Mouse (Mus musculus) hindbrain, embryonic 14.5 days (tissue): ENCODE measurements around the gene Atl2. TPM values are rescaled to one million over a fixed set of nuclear protein-coding genes. Genes with fewer than 3 reads are reported as not detected.

Source experiments
- ATAC-seq: fragments of 200-750 bp; cut with Nextera tagmentation; 2 replicates; pipeline ENCODE4 v1.8.0; 2017; ENCODE audit warnings: moderate number of reproducible peaks, mild to moderate bottlenecking, moderate TSS enrichment, moderate library complexity; ENCODE audit not compliant: low FRiP score
- DNase-seq: peaks from one replicate; pipeline ENCODE4 v3.0.0-alpha.2; 2015; ENCODE audit warnings: low spot score
- H3K27ac ChIP-seq: fragments of 300-500 bp; sonication (generic); 2 replicates; pipeline ENCODE4 v1.5.1; 2014; ENCODE audit warnings: mild to moderate bottlenecking, moderate library complexity
- H3K27me3 ChIP-seq: fragments of 300-500 bp; sonication (generic); 2 replicates; pipeline ENCODE4 v1.6.1; 2014; ENCODE audit warnings: mild to moderate bottlenecking, low read length, mixed read lengths; ENCODE audit not compliant: control insufficient read depth, insufficient read depth
- H3K36me3 ChIP-seq: fragments of 300-500 bp; sonication (generic); replicated peaks from 2 replicates; pipeline ENCODE4 v1.6.1; 2014; ENCODE audit not compliant: control insufficient read depth, insufficient read depth
- H3K4me1 ChIP-seq: fragments of 300-500 bp; sonication (generic); replicated peaks from 2 replicates; pipeline ENCODE4 v1.6.1; 2014; ENCODE audit warnings: antibody characterized with exemption, low read length, mixed read lengths; ENCODE audit not compliant: control insufficient read depth, insufficient read depth
- H3K4me2 ChIP-seq: fragments of 300-500 bp; sonication (generic); replicated peaks from 2 replicates; pipeline ENCODE4 v1.6.1; 2014; ENCODE audit warnings: mild to moderate bottlenecking, moderate library complexity
- H3K4me3 ChIP-seq: fragments of 300-500 bp; sonication (generic); replicated peaks from 2 replicates; pipeline ENCODE4 v1.5.1; 2014; ENCODE audit warnings: mild to moderate bottlenecking, low read length
- H3K9ac ChIP-seq: fragments of 300-500 bp; sonication (generic); 2 replicates; pipeline ENCODE4 v1.6.1; 2014
- H3K9me3 ChIP-seq: fragments of 300-500 bp; sonication (generic); 2 replicates; pipeline ENCODE4 v1.6.1; 2016; ENCODE audit warnings: low read length; ENCODE audit not compliant: control insufficient read depth
- WGBS: fragments of 180-500 bp; shearing (Covaris S2); extraction: QIAGEN DNeasy Blood & Tissue Kit; methylation state at CpG from one replicate; pipeline ENCODE4 v1.1.7; 2014; 5-methylcytosine and 5-hydroxymethylcytosine counted together
- polyA plus RNA-seq: library from polyadenylated mRNA; unstranded; fragments of >200 nt; fragmentation: Nextera tagmentation; extraction: Ambion mirVana; gene quantifications from 2 replicates; pipeline ENCODE4 v1.2.1, GENCODE M21; 2014

Atl2 gene
- polyA plus RNA-seq, 1 experiment from 2014 or later = 39.4 TPM

DNA sequence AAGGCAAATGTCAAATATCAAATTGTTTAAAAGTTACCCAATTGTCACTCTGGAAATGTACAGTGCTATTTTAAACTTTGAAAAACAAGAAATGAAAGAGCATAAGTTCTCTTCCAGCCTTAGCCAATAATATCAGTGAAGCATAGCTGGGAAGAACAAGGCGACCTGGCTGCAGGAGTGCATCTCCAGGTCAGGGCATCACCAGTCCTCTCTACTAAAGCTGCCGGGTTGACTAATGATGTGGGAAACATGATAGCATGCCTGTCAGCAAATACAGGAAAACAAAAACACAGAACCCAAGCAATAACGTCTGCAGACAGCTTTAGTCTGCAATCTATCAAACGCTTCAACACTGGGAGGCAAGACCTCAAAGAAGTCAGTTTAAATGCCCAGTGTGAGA, 12.7 kb downstream of the Atl2 start:
- DNase-seq = no peak
- H3K36me3 ChIP-seq = no peaks in the 10 kb centered on the region
- no peak overlapping the region for H3K4me3 ChIP-seq
- H3K4me1 ChIP-seq = no peaks in the 10 kb centered on the region; the same call in 1 of the 2 replicates
- H3K27ac ChIP-seq = no peak overlapping the region
- 35% methylated on average over 4 of the region's 4 CpGs for WGBS
- H3K4me2 ChIP-seq = no peak overlapping the region
- H3K9ac ChIP-seq = no peak overlapping the region
- no peaks in the 10 kb centered on the region for H3K9me3 ChIP-seq
- no peaks in the 10 kb centered on the region for H3K27me3 ChIP-seq
- ATAC-seq = no peak

DNA sequence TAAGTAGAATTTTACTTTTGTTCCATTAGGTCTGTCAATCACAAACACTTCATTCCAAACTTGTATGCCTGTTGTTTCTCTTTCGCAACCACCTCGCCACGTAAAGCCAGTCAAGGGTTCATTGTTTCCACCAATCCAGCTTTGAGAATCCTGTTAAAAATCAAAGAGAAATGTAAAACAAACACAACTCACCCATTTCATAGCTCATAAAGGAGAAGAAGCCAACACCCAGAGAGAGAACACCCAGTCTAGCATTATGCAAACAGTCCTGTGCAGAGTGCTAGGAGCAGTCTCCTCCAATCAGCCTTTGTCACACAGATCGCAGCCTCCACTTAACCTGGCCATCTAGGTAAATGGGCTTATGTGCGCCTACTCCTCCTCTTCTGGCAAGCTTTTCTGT, 30.9 kb downstream of the Atl2 start:
- no peak overlapping the region for H3K27ac ChIP-seq
- no peak overlapping the region for H3K4me3 ChIP-seq
- H3K36me3 ChIP-seq = peaks cover 30% of the 10 kb centered on the region
- no peaks in the 10 kb centered on the region for H3K4me1 ChIP-seq
- ATAC-seq = no peak
- no peak overlapping the region for H3K9ac ChIP-seq
- H3K4me2 ChIP-seq = no peak overlapping the region
- 89% methylated on average over 5 of the region's 5 CpGs for WGBS
- no peak for DNase-seq
- no peaks in the 10 kb centered on the region for H3K27me3 ChIP-seq
- H3K9me3 ChIP-seq = no peaks in the 10 kb centered on the region

- Histone ChIP-seq H3K27ac (no peak overlapping the region), H3K4me1 (no peaks in the 10 kb centered on the region), H3K36me3 (peaks cover 36% of the 10 kb centered on the region), H3K4me3 (no peak overlapping the region), H3K9ac (no peak overlapping the region), H3K4me2 (no peak overlapping the region), H3K27me3 (no peaks in the 10 kb centered on the region), H3K9me3 (no peaks in the 10 kb centered on the region)
- ATAC-seq (no peak), DNase-seq (no peak)
- WGBS = 81% methylated on average over 8 of the region's 8 CpGs
These were observed 31.4 kb downstream of the Atl2 start for GRCm38 (mm10) chr17:79864503-79864902.

DNA sequence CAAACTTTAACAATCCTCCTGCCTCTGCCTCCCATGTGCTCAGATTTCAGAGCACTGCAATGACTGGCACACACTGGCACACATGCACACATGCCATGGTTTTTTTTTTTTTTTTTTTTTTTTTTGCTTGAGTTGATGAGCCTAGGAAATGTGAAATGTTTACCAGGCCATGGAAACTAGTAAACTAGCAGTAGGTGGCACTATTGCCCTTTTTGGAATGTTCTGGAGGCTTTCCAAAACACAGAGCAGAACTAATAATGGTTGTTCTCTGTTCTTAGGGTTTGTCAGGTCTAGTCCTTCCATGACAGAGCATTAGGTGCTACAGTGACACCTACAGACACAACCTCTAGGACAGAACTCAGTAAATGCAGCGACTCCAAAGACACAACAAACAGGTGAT, 33.9 kb downstream of the Atl2 start:
- peaks cover 59% of the 10 kb centered on the region for H3K36me3 ChIP-seq
- H3K27me3 ChIP-seq = no peaks in the 10 kb centered on the region
- no peak; the same call in 1 of the 2 replicates for ATAC-seq
- H3K4me3 ChIP-seq = no peak overlapping the region
- H3K9me3 ChIP-seq = no peaks in the 10 kb centered on the region
- DNase-seq = peak; percentile 74
- no peak overlapping the region for H3K9ac ChIP-seq
- H3K27ac ChIP-seq = no peak overlapping the region
- 89% methylated on average over 1 of the region's 1 CpGs for WGBS
- H3K4me1 ChIP-seq = no peaks in the 10 kb centered on the region
- no peak overlapping the region for H3K4me2 ChIP-seq

DNA sequence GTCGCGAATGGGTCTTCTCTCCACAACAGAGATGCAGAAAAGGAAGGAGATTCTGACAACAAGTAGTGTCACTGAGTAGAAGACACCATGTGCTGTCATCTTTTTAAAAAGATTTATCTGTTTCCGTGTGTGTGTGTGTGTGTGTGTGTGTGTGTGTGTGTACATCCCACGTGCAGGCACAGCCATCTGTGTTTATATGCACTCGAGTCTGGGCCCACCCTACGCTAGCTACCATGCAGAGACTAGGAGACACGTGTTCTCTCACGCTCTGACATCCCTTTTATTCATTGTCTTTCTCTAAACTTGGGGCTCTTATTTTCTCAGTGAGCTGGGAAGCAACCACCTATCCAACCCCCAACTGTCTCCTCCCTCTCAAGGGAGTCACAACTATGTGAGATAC, 40.4 kb downstream of the Atl2 start:
- H3K27ac ChIP-seq = no peak overlapping the region
- no peak overlapping the region for H3K4me3 ChIP-seq
- no peak for DNase-seq
- H3K36me3 ChIP-seq = peaks cover 86% of the 10 kb centered on the region
- WGBS = 83% methylated on average over 8 of the region's 8 CpGs
- H3K9ac ChIP-seq = no peak overlapping the region
- H3K27me3 ChIP-seq = no peaks in the 10 kb centered on the region
- H3K4me1 ChIP-seq = no peaks in the 10 kb centered on the region
- H3K9me3 ChIP-seq = no peaks in the 10 kb centered on the region
- no peak overlapping the region for H3K4me2 ChIP-seq
- ATAC-seq = no peak

- H3K4me2 ChIP-seq = no peak overlapping the region
- no peak overlapping the region for H3K27ac ChIP-seq
- no peaks in the 10 kb centered on the region for H3K4me1 ChIP-seq
- DNase-seq (no peak), ATAC-seq (no peak)
- WGBS = 90% methylated on average over 5 of the region's 5 CpGs
- H3K27me3 ChIP-seq = no peaks in the 10 kb centered on the region
- no peak overlapping the region for H3K9ac ChIP-seq
- H3K9me3 ChIP-seq = no peaks in the 10 kb centered on the region
- H3K4me3 ChIP-seq = no peak overlapping the region
- H3K36me3 ChIP-seq = peaks cover 46% of the 10 kb centered on the region
These were observed 47.5 kb downstream of the Atl2 start for GRCm38 (mm10) chr17:79848385-79848784.

DNA sequence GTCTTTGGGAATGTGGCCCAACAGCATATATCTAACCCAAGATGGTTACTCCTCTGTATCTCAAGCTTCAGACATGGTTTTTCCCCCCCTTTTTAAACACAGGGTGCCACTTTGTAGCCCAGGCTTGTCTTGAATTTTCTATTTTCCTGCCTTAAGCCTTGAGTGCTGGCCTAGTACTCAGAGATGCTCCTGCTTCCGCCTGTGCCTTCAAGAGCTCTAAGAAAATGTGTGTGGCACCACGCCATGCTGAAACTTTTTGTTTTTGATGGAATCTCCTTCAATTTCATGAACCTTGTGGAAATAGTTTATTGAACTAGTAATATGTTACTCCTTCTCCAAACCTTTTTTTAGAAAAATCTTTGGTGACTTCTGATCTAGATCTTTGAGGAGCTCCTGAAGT, 49.7 kb downstream of the Atl2 start:
- peaks cover 25% of the 10 kb centered on the region for H3K36me3 ChIP-seq
- no peak overlapping the region for H3K4me2 ChIP-seq
- no peak overlapping the region for H3K4me3 ChIP-seq
- no peaks in the 10 kb centered on the region for H3K27me3 ChIP-seq
- H3K9me3 ChIP-seq = no peaks in the 10 kb centered on the region
- no peak overlapping the region for H3K27ac ChIP-seq
- H3K4me1 ChIP-seq = no peaks in the 10 kb centered on the region
- 92% methylated on average over 2 of the region's 2 CpGs for WGBS
- no peak overlapping the region for H3K9ac ChIP-seq
- no peak for ATAC-seq
- DNase-seq = no peak

DNA sequence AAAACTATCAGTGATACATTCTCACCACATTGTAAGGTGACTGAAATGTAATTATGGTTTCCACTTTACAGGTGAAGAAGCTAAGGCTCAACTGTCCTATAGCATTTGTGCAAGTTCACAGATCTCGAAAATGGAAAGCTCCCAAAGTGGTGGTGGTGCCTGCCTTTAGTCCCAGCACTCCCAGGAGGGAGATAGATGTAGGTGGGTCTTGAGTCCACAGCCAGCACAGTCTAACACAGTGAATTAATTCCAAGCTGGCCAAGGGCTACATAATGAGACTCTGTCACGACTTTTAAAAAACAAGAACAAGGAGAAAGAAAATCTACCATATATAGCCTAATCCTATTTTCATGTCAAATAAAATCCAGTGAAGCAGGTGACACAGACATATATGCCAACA, 50.2 kb downstream of the Atl2 start:
- Histone ChIP-seq H3K4me3 (no peak overlapping the region), H3K27me3 (no peaks in the 10 kb centered on the region), H3K27ac (no peak overlapping the region), H3K9ac (no peak overlapping the region), H3K4me1 (no peaks in the 10 kb centered on the region), H3K4me2 (no peak overlapping the region), H3K9me3 (no peaks in the 10 kb centered on the region), H3K36me3 (peaks cover 21% of the 10 kb centered on the region)
- 86% methylated on average over 2 of the region's 2 CpGs for WGBS
- ATAC-seq (no peak), DNase-seq (no peak)

GRCm38 (mm10) chr17:79840254-79841238, 55.4 kb downstream of the Atl2 start:
- Histone ChIP-seq H3K36me3 (no peaks in the 10 kb centered on the region), H3K9me3 (no peaks in the 10 kb centered on the region), H3K4me3 (no peak overlapping the region), H3K4me1 (no peaks in the 10 kb centered on the region), H3K27me3 (no peaks in the 10 kb centered on the region), H3K27ac (no peak overlapping the region), H3K9ac (no peak overlapping the region), H3K4me2 (no peak overlapping the region)
- 47% methylated on average over 7 of the region's 7 CpGs for WGBS
- DNase-seq = peak; percentile 90
- peak; percentile 73 for ATAC-seq
